Mouse (Mus musculus): ENCODE results near the gene Rnf145.

The Rnf145 gene

DNA sequence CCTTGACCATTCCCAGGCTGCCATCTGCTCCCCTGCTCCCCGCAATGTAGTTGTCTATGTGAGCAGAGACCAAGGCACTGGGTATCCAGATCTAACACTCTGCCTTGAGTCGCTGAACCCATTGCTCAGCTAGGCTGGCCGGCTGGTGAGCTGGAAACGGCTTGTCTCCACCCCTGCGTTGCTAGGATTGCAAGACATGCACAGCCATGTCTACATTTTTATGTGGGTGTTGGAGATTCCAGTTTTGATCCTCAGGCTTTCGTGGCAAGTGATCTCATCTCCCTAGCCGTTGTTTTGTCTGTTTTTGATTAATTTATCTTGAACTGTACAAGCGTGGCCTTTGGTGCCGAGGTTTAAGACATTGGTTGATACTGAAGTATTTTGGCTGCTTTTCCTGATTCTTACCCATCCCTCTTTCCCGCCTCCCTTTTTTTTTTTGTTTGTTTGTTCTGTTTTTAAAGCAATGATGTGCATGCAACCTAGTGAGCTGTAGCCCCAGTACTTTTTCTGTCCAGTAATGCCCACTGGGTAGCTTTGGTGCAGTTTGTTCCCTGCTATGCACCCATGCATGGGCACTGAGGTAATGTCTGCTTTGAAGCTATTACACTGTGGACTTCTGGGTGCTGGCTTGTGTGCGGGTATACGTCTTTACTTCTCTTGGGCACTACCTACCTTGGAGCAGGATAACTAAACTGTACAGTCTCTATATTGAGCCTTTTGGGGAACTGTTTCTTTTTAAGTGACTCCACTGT lies 16.4 kb downstream of the Rnf145 start:
- DNase-seq (ENCODE audit: low spot score), result no peak

DNA sequence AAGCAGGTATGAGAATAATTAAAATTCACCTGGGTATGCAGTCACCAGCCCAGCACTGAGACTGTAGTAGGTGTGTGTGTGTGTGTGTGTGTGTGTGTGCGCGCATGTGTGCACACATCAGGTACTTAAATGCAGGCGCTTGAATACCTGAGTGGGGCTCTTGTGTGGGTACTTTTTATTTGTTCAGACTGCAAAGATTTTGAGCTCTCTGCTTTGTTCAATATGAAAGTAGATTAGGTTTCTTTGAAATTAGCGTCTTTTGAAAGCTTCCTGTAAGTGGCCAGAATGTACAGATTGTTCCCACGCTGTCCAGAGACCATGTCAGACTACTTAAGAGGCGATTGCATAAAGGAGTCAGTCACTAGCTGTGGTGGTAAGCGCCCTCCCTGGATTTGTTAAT lies 18.6 kb downstream of the Rnf145 start:
- DNase-seq (ENCODE audit: low spot score), result no peak

DNA sequence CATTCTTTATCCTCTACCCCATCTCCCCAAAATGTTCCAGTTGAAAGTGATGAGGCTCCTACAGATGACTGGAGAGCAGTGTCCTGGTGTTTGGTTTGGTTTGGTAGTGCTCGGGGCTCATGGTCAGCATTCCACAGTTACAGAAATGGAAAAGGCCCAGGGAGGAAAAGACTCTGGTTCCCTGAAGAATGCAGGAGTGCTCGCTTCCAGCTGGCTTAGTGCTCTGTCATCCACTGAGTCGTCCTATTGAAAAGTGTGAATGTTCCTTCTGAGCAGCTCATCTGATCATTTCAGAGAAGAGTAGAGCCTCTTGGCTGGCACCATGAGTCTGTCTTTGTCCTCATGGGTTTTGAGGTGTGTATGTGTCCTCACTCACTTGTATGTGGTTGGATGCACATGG lies 19.3 kb downstream of the Rnf145 start:
- DNase-seq (ENCODE audit: low spot score), result no peak

DNA sequence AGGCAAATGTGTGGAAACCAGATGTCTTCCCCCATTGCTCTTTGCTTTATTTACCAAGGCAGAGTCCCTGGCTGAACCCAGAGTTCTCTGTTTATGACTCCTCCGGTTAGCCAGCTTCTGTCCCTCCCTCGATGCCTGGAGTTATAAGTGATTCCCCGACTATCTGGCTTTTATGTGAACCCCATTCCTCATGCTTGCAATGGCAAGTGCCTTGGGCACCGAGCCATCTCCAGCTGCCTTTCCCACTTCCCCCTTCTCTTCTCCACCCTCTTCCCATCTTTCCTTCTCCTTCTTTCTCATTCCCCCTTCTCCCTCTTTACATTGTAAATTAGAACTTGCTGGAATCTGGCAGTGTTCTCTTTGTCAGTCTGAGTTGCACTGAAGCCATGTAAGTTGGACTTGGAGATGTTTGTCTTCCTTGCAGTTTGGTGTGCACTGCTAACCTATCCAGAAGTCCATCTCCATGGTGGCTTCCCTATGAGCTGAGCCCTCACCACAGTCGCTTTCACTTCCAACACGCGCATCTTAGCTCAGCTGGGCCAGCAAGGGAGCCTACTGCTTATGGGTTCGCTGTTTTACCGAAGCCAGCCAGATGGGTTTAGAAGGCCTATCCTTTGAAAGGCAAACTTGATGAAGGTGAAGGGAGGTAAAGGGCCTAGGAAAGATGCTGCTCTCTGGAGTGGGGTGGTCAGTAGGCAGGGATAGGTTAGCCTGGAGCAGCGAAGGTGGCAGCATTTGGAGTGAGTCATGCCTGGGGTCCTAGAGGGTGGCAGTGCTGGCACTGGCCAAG lies 19.9 kb downstream of the Rnf145 start:
- DNase-seq (ENCODE audit: low spot score), result no peak

DNA sequence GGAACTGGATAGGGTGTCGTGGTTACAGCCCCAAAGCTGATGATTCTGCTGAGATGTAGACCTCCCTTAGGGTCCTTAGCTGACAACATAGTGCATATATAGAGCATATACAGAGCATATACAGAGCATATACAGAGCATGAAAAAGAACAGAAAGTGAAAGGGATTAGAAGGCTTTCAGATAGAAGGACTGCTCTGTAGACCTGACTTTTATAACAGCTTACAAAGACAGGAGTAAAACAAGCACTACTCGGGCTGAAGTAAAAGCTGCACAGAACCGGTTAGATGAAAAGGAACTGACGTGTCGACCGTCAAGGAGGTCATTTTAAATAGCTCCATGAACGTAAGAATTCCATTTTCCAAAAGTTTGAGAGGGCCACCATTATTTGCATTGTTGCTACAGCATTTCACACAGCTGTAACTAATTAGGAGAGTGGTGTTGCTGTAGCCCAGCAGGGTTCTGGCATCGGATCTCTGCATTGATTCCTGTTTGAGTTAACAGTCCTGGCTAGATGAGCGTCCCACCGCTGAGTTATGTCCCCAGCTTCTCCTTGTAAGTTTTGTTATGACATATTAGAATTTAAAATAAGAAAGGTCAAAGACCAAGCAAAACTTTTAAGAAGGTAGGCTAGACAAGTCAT lies 20.6 kb downstream of the Rnf145 start:
- no peak for DNase-seq (ENCODE audit: low spot score)

DNA sequence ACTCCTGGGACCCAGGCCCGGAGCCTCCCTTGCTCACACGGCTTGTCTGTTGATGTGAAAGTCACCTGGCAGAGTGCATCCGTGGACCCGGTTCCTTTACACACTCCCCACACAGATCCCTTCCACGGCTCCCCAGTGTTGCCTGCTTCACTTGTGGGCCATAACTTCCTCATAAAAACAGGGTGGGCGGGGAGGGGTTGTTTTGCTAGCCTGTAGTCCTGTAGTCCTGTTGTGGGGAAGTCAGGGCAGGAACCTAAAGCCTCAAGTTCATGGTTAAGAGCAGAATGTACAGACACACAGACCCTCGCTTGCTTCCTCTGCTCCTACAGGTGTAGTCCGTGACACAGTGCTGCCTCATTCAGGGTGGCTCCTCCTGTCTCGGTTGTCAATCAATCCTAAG lies 21.5 kb downstream of the Rnf145 start:
- DNase-seq (ENCODE audit: low spot score), result no peak

DNA sequence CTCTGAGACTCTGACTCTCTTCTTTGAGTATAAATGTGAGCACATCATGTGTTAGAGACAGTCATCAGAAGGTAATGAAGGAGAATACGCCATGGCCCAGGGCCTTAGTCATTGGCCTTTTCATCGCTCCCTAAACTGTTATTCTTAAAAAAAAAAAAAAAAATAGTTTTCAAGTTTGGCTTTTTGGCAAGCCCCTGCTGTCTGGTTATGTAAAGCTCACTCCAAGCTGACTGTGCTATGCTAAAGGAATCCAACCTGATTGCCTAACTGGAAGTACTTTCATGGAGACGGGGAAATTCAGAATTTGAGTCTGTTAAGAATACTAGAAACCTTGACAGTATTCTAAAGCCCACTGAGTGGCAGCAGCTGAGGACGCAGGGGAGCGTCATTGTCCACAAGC lies 22.5 kb downstream of the Rnf145 start:
- no peak for DNase-seq (ENCODE audit: low spot score)

DNA sequence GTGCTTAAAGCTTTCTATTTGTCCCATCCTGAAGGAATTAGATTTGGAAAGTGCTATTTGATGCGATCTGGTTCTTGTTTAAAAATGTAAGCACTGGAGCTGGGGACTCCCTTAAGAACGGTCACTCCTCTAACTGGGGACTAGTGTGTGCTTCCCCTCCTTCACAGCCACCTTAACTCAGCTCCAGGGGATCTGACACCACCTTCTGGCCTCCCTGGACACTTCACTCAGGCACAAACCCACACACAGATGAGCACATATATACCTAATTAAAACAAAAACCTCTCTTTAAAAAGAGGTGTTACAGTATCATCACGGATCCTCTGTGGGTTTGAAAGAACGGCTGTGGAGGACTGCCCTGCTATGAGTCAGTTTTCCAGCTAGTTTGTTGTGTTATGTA lies 23.0 kb downstream of the Rnf145 start:
- DNase-seq (ENCODE audit: low spot score), result no peak

DNA sequence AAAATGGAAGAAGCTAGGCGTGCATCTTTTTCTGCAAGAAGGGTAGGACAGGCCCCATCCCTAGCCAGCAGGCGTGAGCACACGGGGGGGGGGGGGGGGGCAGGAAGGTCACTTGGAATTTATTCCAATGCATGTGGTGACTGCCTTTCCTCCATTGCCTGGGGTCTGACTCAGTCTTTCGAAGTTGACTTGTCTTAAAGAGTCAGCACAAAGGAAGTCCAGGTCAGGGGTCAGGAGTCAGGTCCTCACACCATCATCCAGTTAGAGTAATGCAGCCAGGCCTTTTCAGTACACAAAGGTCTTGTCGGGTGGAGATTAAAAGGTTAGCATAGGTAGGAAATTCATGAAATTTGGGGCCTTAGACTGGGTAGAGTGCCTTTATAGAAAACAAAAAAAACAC lies 24.8 kb downstream of the Rnf145 start:
- no peak for DNase-seq (ENCODE audit: low spot score)

DNA sequence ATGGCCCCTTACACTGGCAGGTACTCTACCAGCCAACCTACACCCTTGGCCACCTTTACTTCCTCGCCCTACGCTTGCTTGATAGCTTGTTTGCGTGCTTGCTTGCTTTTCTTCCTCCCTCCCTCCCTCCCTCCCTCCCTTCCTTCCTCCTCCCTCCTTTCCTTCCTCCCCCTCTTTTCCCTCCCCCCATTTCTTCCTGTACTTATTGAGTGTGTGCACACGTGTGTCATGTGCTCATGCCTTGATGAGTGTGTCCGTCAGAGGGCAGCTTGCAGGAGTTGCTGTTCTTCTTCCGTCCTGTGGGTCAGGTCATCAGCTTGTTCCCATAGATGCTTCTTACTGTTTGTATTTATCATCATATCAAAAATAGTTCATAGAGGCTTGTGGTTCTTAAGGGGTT lies 25.2 kb downstream of the Rnf145 start:
- DNase-seq (ENCODE audit: low spot score), result no peak

DNA sequence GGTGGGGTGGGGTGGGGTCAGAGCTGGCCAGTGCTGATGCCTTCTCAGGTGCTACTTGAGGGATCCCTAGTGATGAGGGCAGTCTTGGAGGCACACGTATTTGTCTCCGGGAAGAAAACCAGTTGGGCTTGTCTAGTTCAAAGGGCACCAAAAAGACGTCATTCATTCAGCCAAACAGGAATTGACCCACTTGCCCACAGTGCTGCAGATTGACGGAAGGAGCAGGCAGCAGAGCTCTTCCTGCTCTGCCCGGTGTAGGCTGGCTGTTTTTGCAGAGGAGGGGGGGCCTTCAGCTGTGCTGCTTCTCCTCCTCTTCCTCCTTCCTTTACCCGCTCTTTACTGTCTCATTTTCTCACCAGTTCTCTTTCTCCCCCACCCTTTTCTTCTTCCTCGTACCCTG lies 26.4 kb downstream of the Rnf145 start:
- no peak for DNase-seq (ENCODE audit: low spot score)

DNA sequence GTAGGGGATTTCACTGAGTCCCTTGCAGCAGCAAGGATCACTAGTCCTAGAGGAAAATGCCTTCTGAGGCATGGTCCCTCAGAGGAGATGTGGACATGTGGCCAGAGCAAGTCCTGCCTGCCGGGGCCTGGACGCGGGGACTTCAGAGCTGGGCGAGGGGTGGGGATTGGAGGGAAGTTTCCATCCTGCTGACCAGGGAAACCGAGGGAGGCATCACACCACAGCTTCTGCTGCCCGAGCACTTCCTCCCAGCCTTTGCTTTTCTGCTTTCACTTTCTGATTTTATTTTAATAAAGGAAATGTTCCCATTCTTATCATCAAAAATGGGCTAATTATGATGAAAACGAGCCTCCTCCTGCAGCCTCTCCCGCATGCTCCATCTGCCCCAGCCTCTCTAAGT lies 27.5 kb downstream of the Rnf145 start:
- no peak for DNase-seq (ENCODE audit: low spot score)

DNA sequence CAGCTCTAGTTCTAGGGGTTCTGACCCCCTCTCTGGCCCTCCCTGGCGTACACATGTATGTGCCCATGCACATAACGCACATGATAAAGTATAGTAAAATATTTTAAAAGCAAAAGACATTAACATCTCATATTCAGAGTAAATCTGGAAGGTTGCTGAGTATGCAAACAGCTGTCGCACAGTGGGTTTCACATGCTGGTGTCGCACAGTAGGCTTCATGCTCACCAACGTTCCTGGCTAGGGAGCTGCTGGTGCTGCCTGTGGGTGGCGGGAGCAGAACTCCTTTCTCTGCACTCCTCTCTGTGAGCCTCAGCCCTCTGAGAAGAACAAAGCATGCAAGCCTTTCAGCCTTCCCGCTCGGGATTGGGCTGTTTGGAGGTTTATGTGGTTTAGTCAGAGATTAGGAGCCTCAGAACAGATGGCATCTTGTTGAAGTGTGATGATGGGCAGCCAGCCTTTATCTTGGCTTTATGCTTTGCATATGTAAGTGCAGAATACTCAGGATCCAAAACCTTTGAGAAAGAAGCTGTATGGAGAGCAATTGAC lies 29.0 kb downstream of the Rnf145 start:
- DNase-seq (ENCODE audit: low spot score), result no peak

DNA sequence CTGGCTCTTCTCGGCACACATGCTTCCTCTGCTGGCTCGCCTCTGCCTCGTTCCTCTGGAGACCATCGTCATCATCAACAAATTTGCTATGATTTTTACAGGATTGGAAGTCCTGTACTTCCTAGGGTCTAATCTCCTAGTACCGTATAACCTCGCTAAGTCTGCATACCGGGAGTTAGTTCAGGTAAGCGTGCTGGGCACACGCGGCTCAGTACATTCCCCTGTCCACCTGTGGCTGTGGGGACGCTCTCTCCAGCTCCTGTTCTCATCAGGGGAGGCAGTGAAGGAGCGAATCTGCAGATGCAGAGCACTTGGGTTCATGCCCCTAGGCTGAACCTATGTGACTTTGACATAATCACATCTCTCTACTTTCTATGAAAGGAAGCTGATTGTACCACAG lies 30.1 kb downstream of the Rnf145 start:
- no peak for DNase-seq (ENCODE audit: low spot score)

DNA sequence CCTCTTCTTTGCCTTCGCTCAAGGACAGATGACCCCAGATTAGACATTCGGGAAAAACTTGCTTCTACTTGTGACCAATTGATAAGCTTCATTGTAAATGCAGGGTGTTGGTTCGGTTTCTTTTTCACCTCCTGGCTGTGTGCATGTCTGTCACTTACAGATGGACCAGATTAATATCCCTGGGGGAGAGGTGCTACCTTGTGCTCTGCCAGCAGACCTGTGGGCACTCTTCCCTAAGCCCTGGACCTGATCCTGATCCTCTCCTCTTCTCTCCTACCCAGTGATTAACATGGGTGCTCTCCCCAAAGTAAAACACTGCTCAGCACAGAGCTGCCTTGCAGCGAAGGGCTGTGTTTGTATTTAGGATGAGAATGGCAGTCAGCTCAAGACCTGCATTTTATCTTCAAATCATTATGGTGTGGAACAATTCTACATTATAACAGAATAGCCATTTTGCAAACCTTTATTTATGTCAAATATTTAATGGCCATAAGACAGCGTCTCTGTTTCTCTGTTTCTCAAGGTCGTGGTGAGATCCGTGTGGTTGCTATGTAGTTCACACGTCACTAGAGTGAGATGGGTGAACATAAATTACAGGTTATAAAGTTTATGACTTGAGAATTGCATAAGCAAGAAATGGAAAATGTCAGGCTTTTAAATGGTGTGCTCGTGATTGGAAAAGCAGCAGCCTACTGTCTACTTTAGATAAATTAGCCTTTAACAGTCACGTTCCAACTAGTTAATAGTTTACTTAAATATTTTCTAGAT lies 30.9 kb downstream of the Rnf145 start:
- no peak for DNase-seq (ENCODE audit: low spot score)

DNA sequence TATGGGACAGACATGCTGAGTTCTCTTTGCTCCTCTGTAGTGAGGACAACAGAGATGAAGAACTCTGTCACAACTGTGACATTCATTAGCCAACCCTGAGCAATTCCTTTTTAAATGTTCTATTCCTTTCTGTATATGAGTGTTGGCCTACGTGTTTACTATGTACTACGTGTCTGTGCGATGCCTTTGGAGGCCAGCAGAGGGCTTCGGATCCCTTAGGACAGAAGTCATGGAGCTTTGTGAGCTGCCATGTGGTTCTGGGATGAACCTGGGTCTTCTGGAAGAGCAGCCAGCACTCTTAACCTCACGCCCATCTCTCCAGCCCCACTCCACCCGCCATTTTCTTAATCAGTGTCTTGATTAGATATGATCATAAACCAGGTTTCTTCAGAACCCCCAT lies 32.2 kb downstream of the Rnf145 start:
- DNase-seq (ENCODE audit: low spot score), result no peak

DNA sequence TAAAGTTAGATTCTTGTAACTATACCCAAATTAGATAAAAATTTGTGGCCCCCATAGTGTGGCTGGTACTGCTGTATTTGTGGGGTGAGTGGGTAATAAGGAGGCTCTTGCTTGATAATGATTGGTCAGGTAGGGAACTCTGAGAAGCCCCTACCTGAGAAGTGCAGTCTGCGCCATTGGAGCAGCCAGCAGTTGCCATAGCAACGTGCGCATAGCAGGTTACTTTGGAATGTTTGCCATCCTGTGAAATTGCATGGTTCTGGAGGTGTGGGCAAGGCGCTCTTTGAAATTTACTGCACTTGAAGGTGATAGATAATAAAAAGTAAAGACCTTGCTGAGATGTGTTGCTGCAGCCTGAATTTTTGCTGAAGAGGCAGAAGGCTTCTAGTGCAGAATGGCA lies 35.6 kb downstream of the Rnf145 start:
- no peak for DNase-seq (ENCODE audit: low spot score)

DNA sequence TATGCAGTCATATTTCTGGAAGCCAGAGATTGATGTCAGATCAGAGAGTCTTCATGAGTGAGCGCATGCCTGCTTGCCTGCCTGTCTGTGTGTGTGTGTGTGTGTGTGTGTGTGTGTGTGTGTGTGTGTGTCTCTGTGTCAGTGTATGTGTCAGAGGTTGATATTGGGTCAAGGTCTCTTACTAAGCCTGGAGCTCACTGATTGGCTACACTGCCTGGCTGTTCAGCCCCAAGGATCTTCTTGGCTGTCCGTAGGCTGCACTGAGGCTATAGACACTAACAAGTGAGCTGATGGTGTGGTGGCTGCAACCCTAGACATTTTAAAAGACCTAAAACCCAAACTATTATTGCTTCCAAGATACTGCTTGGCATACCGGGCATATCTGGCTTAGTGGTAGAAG lies 39.8 kb downstream of the Rnf145 start:
- DNase-seq (ENCODE audit: low spot score), result no peak

DNA sequence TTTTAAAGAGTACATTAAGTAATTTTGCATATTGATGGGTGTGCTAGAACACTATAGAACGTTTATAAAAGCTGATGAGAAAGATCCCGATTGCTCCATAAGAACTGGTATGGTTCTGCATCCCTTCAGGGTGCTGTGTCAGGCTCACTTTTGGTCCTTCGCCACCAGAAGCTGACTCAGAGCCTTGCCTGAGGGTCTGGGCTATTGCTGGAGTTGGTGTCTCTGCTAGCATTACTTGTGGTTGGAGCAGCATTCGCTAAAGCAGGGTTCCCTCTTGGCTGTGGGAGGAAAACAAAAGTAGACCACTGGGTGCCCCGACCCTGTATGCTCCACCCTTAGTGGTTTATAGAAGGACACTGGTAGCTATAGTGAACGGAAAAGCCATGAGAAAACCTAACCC lies 40.7 kb downstream of the Rnf145 start:
- no peak for DNase-seq (ENCODE audit: low spot score)

DNA sequence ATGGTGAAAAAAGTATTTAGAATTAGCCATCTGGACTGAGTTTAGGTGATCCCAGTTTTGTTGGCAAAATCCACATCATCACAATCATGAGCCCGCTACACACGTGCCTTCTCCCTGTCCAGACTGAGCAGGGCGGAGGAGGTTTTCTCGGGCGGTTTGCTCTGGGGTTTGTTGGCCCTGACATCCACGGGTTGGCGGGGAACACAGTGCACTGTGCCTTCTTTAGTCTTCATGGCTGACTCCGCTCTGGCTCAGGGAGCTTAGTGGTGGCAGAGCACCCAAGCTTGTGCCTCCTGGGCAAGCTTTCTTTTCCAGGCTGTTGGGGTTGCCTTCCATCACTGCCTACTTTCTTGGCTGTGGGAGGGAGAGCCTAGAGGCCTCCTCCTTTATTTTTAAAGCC lies 41.6 kb downstream of the Rnf145 start:
- no peak for DNase-seq (ENCODE audit: low spot score)

DNA sequence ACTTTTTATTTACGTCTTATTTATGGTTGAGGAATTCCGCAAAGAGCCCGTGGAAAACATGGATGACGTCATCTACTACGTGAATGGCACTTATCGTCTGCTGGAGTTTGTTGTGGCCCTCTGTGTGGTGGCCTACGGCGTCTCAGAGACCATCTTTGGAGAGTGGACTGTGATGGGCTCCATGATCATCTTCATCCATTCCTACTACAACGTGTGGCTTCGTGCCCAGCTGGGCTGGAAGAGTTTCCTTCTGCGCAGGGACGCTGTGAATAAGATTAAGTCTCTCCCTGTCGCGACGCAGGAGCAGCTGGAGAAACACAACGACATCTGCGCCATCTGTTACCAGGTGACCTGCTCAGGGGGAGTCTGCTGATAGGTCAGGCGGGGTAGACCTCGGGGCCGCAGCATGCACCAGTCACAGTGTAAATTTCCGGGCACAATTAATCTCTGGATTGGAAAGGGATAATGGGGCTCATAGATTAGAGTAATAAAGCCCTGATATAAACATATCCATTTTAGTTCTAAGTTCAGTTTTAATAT lies 42.8 kb downstream of the Rnf145 start:
- DNase-seq (ENCODE audit: low spot score), result no peak

Measured in spleen, adult 12 weeks (tissue).